Mouse (Mus musculus) right cerebral cortex, adult 18-20 months (tissue): ENCODE measurements around the gene Msi2.
A peak's percentile ranks its signal among the peaks of the same experiment; 100 is the strongest.

Experiments used
- DNase-seq: peaks from one replicate; pipeline ENCODE4 v3.0.0; 2022; ENCODE audit warnings: mixed read lengths

The Msi2 gene

GRCm38 (mm10) chr11:88675526-88676353 lies 42.6 kb downstream of the Msi2 start:
- no peak for DNase-seq

GRCm38 (mm10) chr11:88674075-88674474 lies 44.2 kb downstream of the Msi2 start:
- no peak for DNase-seq

GRCm38 (mm10) chr11:88670925-88671324 lies 47.4 kb downstream of the Msi2 start:
- DNase-seq: no peak

GRCm38 (mm10) chr11:88669106-88669505 lies 49.2 kb downstream of the Msi2 start:
- no peak for DNase-seq

- DNase-seq: no peak
These were observed 50.0 kb downstream of the Msi2 start for GRCm38 (mm10) chr11:88668345-88668744.

- no peak for DNase-seq
These were observed 52.5 kb downstream of the Msi2 start for GRCm38 (mm10) chr11:88665799-88666198.

GRCm38 (mm10) chr11:88661444-88662180 lies 56.7 kb downstream of the Msi2 start:
- no peak for DNase-seq

GRCm38 (mm10) chr11:88660404-88660803 lies 57.9 kb downstream of the Msi2 start:
- DNase-seq: no peak

GRCm38 (mm10) chr11:88658926-88659325 lies 59.4 kb downstream of the Msi2 start:
- no peak for DNase-seq

- DNase-seq: no peak
These were observed 62.5 kb downstream of the Msi2 start for GRCm38 (mm10) chr11:88655786-88656185.

GRCm38 (mm10) chr11:88655214-88655566 lies 63.1 kb downstream of the Msi2 start:
- DNase-seq: no peak

- DNase-seq: no peak
These were observed 63.7 kb downstream of the Msi2 start for GRCm38 (mm10) chr11:88654391-88655213.

- DNase-seq: peak; percentile 45
These were observed 68.0 kb downstream of the Msi2 start for GRCm38 (mm10) chr11:88650275-88650674.

GRCm38 (mm10) chr11:88649009-88649408 lies 69.3 kb downstream of the Msi2 start:
- DNase-seq: no peak

- DNase-seq: no peak
These were observed 69.9 kb downstream of the Msi2 start for GRCm38 (mm10) chr11:88648407-88648806.

GRCm38 (mm10) chr11:88646493-88646892 lies 71.8 kb downstream of the Msi2 start:
- DNase-seq: no peak

GRCm38 (mm10) chr11:88645821-88646220 lies 72.5 kb downstream of the Msi2 start:
- no peak for DNase-seq

- peak; percentile 37 for DNase-seq
These were observed 73.6 kb downstream of the Msi2 start for GRCm38 (mm10) chr11:88644719-88645118.

GRCm38 (mm10) chr11:88639862-88640261 lies 78.5 kb downstream of the Msi2 start:
- no peak for DNase-seq

- no peak for DNase-seq
These were observed 79.3 kb downstream of the Msi2 start for GRCm38 (mm10) chr11:88638936-88639542.

GRCm38 (mm10) chr11:88638254-88638653 lies 80.1 kb downstream of the Msi2 start:
- DNase-seq: no peak

GRCm38 (mm10) chr11:88636934-88637333 lies 81.4 kb downstream of the Msi2 start:
- no peak for DNase-seq

- DNase-seq: no peak
These were observed 82.0 kb downstream of the Msi2 start for GRCm38 (mm10) chr11:88636319-88636718.
